Mouse (Mus musculus): ENCODE results near the gene Gm20696.

- TF ChIP-seq POLR2A (IDR thresholded peaks at IDR 0.05; ENCODE audit: insufficient read depth, low read length) (no peak), CTCF (IDR thresholded peaks at IDR 0.05; ENCODE audit: low read depth, low read length) (no peak)
These were observed 219.2 kb downstream of the Gm20696 start for GRCm38 (mm10) chr6:99447447-99447846.

All from ES-Bruce4 (cell line).